Mouse (Mus musculus): Measurements from ENCODE around the gene Acss1. TPM values are rescaled to one million over a fixed set of nuclear protein-coding genes. Genes with fewer than 3 reads are reported as not detected.

The Acss1 gene
- polyA plus RNA-seq, 1 experiment from 2014 or later = 19.8 TPM

DNA sequence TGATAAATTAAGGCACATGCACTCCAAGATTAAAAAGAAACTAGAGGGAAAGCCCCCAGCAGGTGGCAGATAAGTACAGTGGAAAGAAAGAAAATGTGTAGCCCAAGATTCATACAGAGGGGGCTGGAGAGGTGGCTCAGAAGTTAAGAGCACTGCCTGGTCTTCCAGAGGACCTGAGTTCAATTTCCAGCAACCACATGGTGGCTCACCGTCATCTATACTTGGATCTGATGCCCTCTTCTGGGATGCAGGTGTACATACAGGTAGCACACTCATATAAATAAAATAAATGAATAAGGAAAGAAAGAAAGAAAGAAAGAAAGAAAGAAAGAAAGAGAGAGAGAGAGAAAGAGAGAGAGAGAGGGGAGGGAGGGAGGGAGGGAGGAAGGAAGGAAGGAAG lies 7.2 kb upstream of the Acss1 start:
- Histone ChIP-seq H3K27me3 (peaks cover 47% of the 10 kb centered on the region), H3K4me3 (no peak overlapping the region), H3K9me3 (no peaks in the 10 kb centered on the region), H3K27ac (no peak overlapping the region), H3K36me3 (no peaks in the 10 kb centered on the region), H3K4me1 (replicated peaks) (peaks cover 4% of the 10 kb centered on the region; the same call in 1 of the 2 replicates), H3K4me2 (no peak overlapping the region), H3K9ac (no peak overlapping the region)
- WGBS = 9% methylated on average over 1 of the region's 1 CpGs
- ATAC-seq (ENCODE audit: low FRiP score) = no peak

DNA sequence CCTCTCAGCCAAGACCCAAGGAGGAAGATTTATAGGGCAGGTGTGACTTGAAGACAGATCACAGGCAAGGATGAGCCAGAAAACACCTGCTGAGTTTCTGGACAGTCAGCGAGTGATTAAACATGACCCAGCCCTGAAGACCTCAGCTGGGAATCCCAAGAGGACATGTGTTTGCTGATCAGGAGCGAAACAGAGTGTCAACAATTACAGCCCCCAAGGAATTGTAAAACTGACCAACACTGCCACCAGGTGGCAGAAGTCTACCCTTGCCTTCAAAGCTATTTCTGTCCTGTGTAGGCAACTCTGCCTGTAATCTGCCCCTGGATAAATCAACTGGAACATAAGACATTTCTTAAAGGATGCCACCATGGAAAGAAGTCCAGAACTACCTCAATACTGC lies 6.6 kb upstream of the Acss1 start:
- Histone ChIP-seq H3K27me3 (peaks cover 45% of the 10 kb centered on the region), H3K9me3 (no peaks in the 10 kb centered on the region)

DNA sequence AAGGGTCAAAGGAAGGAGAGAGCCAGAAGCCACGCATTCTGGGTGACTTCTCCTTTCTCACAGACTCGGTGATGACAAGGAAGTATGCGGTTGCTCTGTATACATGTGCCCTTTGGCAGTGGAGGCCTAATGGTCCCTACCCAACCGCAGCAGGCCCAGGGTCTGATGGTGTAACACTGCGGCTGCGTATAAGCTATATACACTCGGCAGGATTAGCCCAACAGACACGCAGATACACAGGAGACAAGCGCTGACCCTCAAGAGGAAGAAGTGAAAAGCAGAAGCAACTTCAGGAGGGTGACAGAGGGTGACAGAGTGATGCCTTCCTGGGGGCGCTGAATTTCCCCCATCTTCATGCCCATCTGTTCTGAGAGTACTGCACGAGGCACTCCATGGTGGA lies 5.6 kb upstream of the Acss1 start:
- Histone ChIP-seq H3K4me1 (replicated peaks) (peaks cover 4% of the 10 kb centered on the region; the same call in 1 of the 2 replicates), H3K27ac (no peak overlapping the region), H3K9me3 (no peaks in the 10 kb centered on the region), H3K4me2 (no peak overlapping the region), H3K36me3 (no peaks in the 10 kb centered on the region), H3K4me3 (no peak overlapping the region), H3K27me3 (peaks cover 46% of the 10 kb centered on the region), H3K9ac (no peak overlapping the region)
- ATAC-seq (ENCODE audit: low FRiP score) = no peak
- 84% methylated on average over 11 of the region's 11 CpGs for WGBS

More for the DNA sequence above, 6.6 kb upstream of the Acss1 start:
- H3K27ac ChIP-seq = no peak overlapping the region
- 3% methylated on average over 2 of the region's 2 CpGs for WGBS
- H3K4me1 ChIP-seq (replicated peaks) = peaks cover 4% of the 10 kb centered on the region; the same call in 1 of the 2 replicates
- no peaks in the 10 kb centered on the region for H3K36me3 ChIP-seq
- no peak overlapping the region for H3K4me3 ChIP-seq
- ATAC-seq (ENCODE audit: low FRiP score) = peak; percentile 74
- no peak overlapping the region for H3K4me2 ChIP-seq
- 0 out of 2 replicates have a peak overlapping the region, but pooled peaks have one; percentile 19 for H3K9ac ChIP-seq

DNA sequence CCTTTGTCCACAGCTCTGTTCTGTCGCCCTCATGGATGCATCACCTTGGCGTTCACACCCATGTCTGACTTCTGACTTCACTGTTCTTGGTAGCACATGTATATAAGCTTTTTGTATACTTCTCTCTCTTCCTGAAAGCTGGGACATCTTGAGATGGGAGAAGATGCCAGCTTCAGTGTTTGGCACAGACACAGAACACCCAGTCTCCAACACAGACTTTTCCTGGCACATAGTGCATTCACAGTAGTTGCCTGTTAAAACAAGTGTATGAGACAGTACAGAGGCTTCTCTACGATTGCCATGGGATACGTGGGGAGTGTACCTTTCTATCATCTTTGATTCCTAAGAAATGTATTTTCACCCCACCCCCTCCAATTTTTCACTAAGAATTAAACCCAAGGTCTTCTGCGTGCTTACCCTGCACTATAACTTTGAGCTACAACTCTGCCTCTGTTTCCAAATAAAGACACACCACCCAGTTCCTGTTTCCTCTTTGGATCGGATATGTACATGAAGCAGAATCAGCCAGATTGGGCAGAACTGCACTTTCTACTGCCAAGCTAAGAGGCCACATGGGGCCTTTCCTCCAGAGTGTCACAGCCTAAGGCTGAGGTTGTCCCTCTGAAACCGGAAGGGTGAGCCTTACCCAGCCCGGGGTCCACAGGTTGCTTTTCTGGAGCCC lies 3.5 kb upstream of the Acss1 start:
- WGBS = 80% methylated on average over 8 of the region's 8 CpGs
- peaks cover 19% of the 10 kb centered on the region for H3K4me1 ChIP-seq (replicated peaks)
- no peaks in the 10 kb centered on the region for H3K36me3 ChIP-seq
- ATAC-seq (ENCODE audit: low FRiP score) = no peak
- no peak overlapping the region for H3K27ac ChIP-seq
- no peak overlapping the region for H3K9ac ChIP-seq
- no peak overlapping the region for H3K4me3 ChIP-seq
- H3K4me2 ChIP-seq = no peak overlapping the region
- peaks cover 39% of the 10 kb centered on the region for H3K27me3 ChIP-seq
- no peaks in the 10 kb centered on the region for H3K9me3 ChIP-seq

DNA sequence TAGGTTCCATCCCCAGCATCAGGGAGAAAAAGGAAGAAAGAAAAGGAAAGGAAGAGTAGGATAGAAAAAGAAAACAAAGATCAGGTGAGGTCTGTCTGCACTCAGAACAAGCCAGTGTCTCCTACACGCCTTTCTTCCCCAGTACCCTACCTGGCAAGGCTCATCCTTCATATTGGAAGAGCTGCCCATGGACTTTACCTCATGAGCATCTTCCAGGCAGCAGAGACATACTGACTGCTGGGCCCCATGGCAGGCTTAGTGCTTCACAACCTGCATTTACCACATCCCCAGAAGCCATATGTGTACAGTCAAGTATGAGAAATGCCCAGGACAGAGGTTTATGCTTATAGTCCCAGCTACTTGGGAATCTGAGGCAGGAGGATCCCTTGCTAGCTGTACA lies 2.6 kb upstream of the Acss1 start:
- ATAC-seq (ENCODE audit: low FRiP score) = no peak
- 93% methylated on average over 1 of the region's 1 CpGs for WGBS

DNA sequence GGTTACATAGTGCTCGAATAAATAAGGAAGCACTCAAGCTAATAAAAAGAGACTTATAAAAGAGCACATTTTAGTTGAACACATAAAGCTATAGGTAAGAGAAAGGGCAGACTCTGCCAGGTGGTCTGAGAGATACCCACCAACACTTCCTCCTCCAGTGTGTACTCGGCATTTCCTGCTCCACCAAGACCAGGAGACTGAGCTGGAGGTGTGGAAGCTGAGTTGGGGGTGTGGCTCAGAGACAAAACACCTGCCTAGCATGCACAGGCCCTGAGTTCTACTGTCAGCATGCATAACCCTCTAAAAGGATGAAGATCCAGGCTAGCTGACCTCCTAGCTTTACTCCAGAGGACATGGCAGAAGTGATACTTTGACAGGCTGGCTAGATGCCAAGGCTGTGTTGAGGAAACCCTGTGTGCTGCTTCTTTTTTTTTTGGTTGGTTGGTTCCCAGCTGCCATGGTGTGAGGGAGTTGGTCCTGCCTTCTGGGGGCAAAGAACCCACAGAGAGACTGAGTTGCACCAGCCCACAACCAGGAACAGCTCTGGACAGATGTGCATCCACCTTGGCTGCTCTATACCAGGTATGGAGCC lies 1.2 kb upstream of the Acss1 start:
- Histone ChIP-seq H3K4me1 (replicated peaks) (peaks cover 25% of the 10 kb centered on the region), H3K9ac (no peak overlapping the region), H3K4me3 (no peak overlapping the region), H3K27ac (no peak overlapping the region), H3K9me3 (no peaks in the 10 kb centered on the region), H3K4me2 (no peak overlapping the region), H3K36me3 (no peaks in the 10 kb centered on the region), H3K27me3 (peaks cover 30% of the 10 kb centered on the region)
- 88% methylated on average over 2 of the region's 2 CpGs for WGBS
- no peak for ATAC-seq (ENCODE audit: low FRiP score)

More for the DNA sequence above, 2.6 kb upstream of the Acss1 start:
- Histone ChIP-seq H3K4me3 (no peak overlapping the region), H3K9ac (no peak overlapping the region), H3K4me1 (replicated peaks) (peaks cover 22% of the 10 kb centered on the region), H3K36me3 (no peaks in the 10 kb centered on the region), H3K27ac (no peak overlapping the region), H3K9me3 (no peaks in the 10 kb centered on the region), H3K4me2 (no peak overlapping the region), H3K27me3 (peaks cover 30% of the 10 kb centered on the region)

DNA sequence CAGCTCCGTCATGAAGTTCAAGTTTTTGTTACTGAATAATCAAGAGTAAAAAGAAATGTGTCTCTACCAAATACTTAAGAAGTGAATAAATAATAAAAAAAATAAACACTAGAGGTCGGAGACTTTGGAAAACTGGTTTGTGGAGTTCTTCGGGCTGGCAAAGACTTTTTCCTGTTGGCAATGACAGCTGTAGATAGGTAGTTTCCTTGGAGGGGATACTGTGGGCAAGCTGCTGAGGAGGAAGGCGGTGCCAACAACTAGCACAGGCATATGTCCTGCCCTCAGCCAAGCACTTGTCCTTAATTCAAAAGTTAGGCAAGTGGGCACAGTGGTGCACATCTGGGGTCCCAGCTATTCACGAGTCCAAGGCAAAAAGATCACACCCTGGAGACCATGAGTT lies 656 bp upstream of the Acss1 start:
- 86% methylated on average over 5 of the region's 5 CpGs for WGBS
- no peak overlapping the region for H3K4me3 ChIP-seq
- no peak overlapping the region; the same call in 1 of the 2 replicates for H3K4me2 ChIP-seq

DNA sequence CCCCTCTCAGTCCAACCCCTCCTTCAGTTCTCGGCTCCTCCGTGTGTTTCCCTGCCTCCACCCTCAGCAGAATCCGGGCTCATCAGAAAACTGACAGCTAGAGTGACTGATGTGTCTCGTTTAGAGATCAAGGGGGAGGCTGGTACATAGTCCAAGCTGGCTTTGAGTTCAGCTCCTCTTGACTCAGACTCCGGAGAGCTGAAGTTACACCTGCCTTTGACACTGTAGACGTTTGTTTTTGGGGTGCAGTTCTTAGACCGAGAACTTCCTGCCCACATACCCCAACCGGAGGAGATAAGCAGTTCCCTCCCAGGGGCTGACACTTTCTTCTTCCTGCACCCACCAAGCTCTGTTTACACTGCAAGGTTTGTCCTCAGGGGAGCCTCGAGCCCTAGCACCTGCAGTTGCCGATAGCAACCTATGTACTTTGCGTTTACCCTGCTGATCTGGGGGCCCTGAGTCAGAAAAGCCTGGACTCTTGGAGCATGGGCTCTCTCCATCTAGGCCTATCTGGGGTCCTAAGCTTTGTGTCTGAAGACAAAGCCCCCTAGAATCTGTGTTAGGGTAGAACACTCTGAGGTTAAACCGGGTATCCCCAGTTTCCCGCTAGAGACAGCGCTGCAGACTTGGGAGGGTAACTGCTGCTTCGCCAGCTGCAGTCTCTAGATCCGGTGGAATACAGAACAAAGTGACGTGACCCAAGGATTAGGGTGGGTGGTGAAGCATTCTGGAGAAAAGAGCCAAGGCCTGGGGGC lies 1.1 kb downstream of the Acss1 start:
- H3K9me3 ChIP-seq = no peaks in the 10 kb centered on the region
- H3K9ac ChIP-seq = peak overlapping the region; percentile 81
- H3K4me1 ChIP-seq (replicated peaks) = peaks cover 24% of the 10 kb centered on the region
- peak overlapping the region; percentile 73 for H3K27ac ChIP-seq
- H3K4me3 ChIP-seq = peak overlapping the region; percentile 70
- H3K4me2 ChIP-seq = peak overlapping the region; percentile 92
- peak; percentile 55 for ATAC-seq (ENCODE audit: low FRiP score)
- H3K27me3 ChIP-seq = peaks cover 15% of the 10 kb centered on the region
- H3K36me3 ChIP-seq = no peaks in the 10 kb centered on the region
- WGBS = 3% methylated on average over 17 of the region's 17 CpGs

More for the DNA sequence above, 656 bp upstream of the Acss1 start:
- no peaks in the 10 kb centered on the region for H3K9me3 ChIP-seq
- no peak for ATAC-seq (ENCODE audit: low FRiP score)
- H3K4me1 ChIP-seq (replicated peaks) = peaks cover 24% of the 10 kb centered on the region
- H3K27ac ChIP-seq = no peak overlapping the region
- no peaks in the 10 kb centered on the region for H3K36me3 ChIP-seq
- H3K27me3 ChIP-seq = peaks cover 26% of the 10 kb centered on the region
- H3K9ac ChIP-seq = no peak overlapping the region

DNA sequence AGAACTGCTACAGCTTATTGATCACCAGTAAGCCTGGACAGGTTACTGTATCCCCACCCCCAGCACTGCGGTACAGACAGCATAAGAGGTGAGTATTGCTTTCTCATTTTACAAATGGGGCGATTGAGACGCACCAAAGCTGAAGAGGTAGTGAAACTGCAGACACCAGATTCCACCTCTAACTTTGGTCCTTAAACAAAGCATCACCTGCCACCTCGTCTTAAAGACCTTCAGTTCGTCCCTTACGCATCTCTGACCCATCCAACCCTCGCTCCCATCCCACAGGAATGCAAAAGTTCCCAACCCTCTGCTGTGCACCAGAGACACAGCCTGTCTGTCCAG lies 1.6 kb downstream of the Acss1 start:
- no peak for ATAC-seq (ENCODE audit: low FRiP score)
- 43% methylated on average over 7 of the region's 7 CpGs for WGBS
- H3K4me1 ChIP-seq (replicated peaks) = peaks cover 24% of the 10 kb centered on the region
- H3K27me3 ChIP-seq = peaks cover 15% of the 10 kb centered on the region
- peak overlapping the region; percentile 92 for H3K4me2 ChIP-seq
- peak overlapping the region; percentile 73 for H3K27ac ChIP-seq
- no peaks in the 10 kb centered on the region for H3K9me3 ChIP-seq
- H3K9ac ChIP-seq = peak overlapping the region; percentile 81
- peak overlapping the region; percentile 70 for H3K4me3 ChIP-seq
- no peaks in the 10 kb centered on the region for H3K36me3 ChIP-seq

DNA sequence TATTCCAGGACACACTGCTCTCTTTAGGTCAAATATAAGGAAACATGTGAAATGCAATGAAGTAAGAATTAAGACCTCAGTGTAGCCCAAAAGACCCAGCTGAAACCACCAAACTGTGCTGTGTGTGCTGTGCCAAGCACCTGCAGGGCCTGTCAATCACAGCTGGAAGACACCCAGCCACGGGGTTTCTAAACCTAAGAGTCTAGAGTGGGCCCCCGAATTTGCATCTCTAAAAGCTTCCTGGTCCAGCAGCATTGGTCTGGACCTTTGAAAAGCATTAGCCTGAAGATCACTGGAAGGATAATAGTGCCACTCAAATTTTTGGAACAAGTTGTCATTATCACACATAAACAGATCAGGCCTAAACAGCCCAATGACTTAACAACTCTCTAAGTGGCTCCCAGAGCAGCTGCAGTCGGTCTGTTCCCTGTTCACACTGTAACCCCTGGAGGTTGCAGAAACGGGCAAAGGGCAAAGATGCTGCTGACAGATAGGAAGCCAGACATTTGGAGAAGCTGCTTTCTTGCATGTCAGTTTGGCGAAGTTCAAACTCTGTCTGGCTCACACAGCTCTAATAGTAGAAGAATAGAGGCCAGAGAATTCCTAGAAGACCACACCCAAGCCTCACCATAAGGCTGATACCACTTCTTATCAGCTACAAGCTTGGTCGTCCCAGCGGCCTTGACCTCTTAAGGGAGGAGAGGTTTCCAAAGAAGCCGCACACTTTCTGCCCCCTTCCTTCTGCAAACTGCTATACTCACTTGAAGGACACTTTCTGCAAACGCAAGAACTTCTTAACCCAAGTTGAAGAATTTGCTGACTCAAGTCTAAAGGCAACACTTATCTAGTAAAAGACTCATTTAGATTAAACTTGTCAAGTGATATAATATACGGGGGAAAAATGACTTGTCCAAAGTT lies 2.5 kb downstream of the Acss1 start:
- Histone ChIP-seq H3K4me1 (replicated peaks) (peaks cover 29% of the 10 kb centered on the region), H3K27me3 (peaks cover 15% of the 10 kb centered on the region), H3K36me3 (no peaks in the 10 kb centered on the region), H3K27ac (no peak overlapping the region), H3K9me3 (no peaks in the 10 kb centered on the region), H3K4me3 (peak overlapping the region; percentile 13; the same call in 1 of the 2 replicates), H3K4me2 (peak overlapping the region; percentile 32), H3K9ac (no peak overlapping the region)
- no peak for ATAC-seq (ENCODE audit: low FRiP score)
- 50% methylated on average over 10 of the region's 10 CpGs for WGBS

DNA sequence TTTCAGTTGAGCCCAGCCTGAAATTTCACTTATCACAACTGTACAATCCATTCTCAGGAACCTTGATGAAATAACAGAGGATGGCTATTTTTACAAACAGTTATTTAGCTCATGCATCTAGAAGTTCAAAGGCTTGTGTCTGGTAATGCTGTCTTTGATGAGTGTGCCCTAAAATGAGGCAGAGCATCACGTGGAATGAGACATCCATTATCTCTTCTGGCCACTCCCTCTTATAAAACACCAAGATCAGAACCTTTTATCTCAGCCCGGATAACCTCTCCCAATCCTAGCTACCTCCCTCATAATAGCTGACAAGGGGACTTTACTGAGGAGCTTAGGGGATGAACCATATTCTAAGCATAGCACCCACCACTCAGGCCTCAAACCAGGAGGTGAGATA lies 3.3 kb downstream of the Acss1 start:
- Histone ChIP-seq H3K4me1 (replicated peaks) (peaks cover 30% of the 10 kb centered on the region), H3K36me3 (no peaks in the 10 kb centered on the region), H3K27ac (no peak overlapping the region), H3K9me3 (no peaks in the 10 kb centered on the region), H3K4me3 (no peak overlapping the region), H3K9ac (no peak overlapping the region), H3K27me3 (peaks cover 15% of the 10 kb centered on the region), H3K4me2 (peak overlapping the region; percentile 32)
- no peak for ATAC-seq (ENCODE audit: low FRiP score)
- WGBS = 73% methylated on average over 2 of the region's 2 CpGs
